Mouse (Mus musculus) adrenal gland, adult 8-10 months (tissue): ENCODE results near the gene Pigk. TPM values are rescaled to one million over a fixed set of nuclear protein-coding genes. Genes with fewer than 3 reads are reported as not detected.

Experiments used
- DNase-seq: peaks from one replicate; pipeline ENCODE4 v3.0.0; 2022
- total RNA-seq, 4 experiments: library from RNA; stranded (reverse); gene quantifications; 2 replicates each; pipeline ENCODE4 v1.2.4; 2022

Pigk gene
- total RNA-seq, 4 experiments from 2014 or later = 65.0 to 73.7 (median 68.0) TPM

- DNase-seq = no peak
Measured at GRCm38 (mm10) chr3:152907087-152907486, 193.2 kb downstream of the Pigk start.

- DNase-seq = no peak
Measured at GRCm38 (mm10) chr3:152907683-152908082, 193.8 kb downstream of the Pigk start.

- no peak for DNase-seq
Measured at GRCm38 (mm10) chr3:152911578-152911977, 197.7 kb downstream of the Pigk start.

- no peak for DNase-seq
Measured at GRCm38 (mm10) chr3:152912216-152913101, 198.6 kb downstream of the Pigk start.

GRCm38 (mm10) chr3:152913150-152913549 lies 199.2 kb downstream of the Pigk start:
- DNase-seq = no peak

GRCm38 (mm10) chr3:152913625-152914024 lies 199.7 kb downstream of the Pigk start:
- no peak for DNase-seq

GRCm38 (mm10) chr3:152914376-152914775 lies 200.5 kb downstream of the Pigk start:
- no peak for DNase-seq

GRCm38 (mm10) chr3:152917579-152917978 lies 203.7 kb downstream of the Pigk start:
- DNase-seq = no peak

- no peak for DNase-seq
Measured at GRCm38 (mm10) chr3:152919101-152919500, 205.2 kb downstream of the Pigk start.

GRCm38 (mm10) chr3:152920365-152920764 lies 206.5 kb downstream of the Pigk start:
- no peak for DNase-seq

GRCm38 (mm10) chr3:152923530-152923929 lies 209.6 kb downstream of the Pigk start:
- DNase-seq = no peak

- DNase-seq = no peak
Measured at GRCm38 (mm10) chr3:152925364-152925763, 211.5 kb downstream of the Pigk start.

GRCm38 (mm10) chr3:152926166-152926565 lies 212.3 kb downstream of the Pigk start:
- DNase-seq = no peak

- DNase-seq = no peak
Measured at GRCm38 (mm10) chr3:152928287-152928975, 214.5 kb downstream of the Pigk start.

GRCm38 (mm10) chr3:152929256-152929787 lies 215.4 kb downstream of the Pigk start:
- no peak for DNase-seq

- no peak for DNase-seq
Measured at GRCm38 (mm10) chr3:152929788-152930281, 215.9 kb downstream of the Pigk start.

- no peak for DNase-seq
Measured at GRCm38 (mm10) chr3:152931354-152931753, 217.5 kb downstream of the Pigk start.

- no peak for DNase-seq
Measured at GRCm38 (mm10) chr3:152932096-152932495, 218.2 kb downstream of the Pigk start.

GRCm38 (mm10) chr3:152932544-152932943 lies 218.6 kb downstream of the Pigk start:
- no peak for DNase-seq

GRCm38 (mm10) chr3:152933737-152934136 lies 219.8 kb downstream of the Pigk start:
- DNase-seq = no peak

- DNase-seq = no peak
Measured at GRCm38 (mm10) chr3:152936313-152936712, 222.4 kb downstream of the Pigk start.

- DNase-seq = no peak
Measured at GRCm38 (mm10) chr3:152941671-152942070, 227.8 kb downstream of the Pigk start.

GRCm38 (mm10) chr3:152942985-152943384 lies 229.1 kb downstream of the Pigk start:
- no peak for DNase-seq
